16 mouse cellular contexts compared by ENCODE assay signal in the genomic region with DNA sequence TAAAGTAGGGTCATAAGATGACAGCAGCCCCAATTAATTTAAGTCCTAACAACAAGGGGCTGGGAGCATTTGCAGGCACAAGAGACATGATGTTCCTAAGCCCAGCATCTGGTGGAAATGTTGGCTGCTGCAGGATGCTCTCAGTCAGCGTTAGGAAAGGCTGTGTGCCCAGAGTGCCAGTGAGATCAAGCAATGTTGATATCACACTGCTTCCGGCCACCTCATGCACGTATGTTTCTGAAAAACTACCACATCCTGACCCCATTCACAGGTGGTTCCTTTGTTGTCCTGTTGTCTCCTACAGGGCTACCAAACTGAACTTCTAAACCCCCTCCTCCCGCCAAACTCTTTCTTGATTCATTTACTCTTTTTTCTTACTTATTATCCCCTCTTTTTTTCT. TPM values are rescaled to one million over a fixed set of nuclear protein-coding genes. Genes with fewer than 3 reads are reported as not detected.
DNase-seq lines count a peak whose midpoint lies in the region; ATAC-seq lines count a peak whose summit lies in the region.
"Had no signal": no experiment of that assay in that cellular context is flagged by ENCODE, and none has a peak within 500 bp of the region (broad histone marks: within the 10 kb centered on the region; RNA-seq: fewer than 3 reads in every experiment).

No protein-coding gene starts in this region.

- no peaks in the 10 kb centered on the region for H3K27me3 ChIP-seq in heart, embryonic 16.5 days (ENCODE audit: control insufficient read depth, insufficient read depth, low read length)
- H3K27me3 ChIP-seq in forebrain, embryonic 15.5 days = no peaks in the 10 kb centered on the region
- H3K27me3 ChIP-seq: CH12.LX; embryonic facial prominence, embryonic 13.5 days; forebrain, embryonic 13.5 days; lung, embryonic 15.5 days had no signal

- WGBS in heart, embryonic 16.5 days = 54% methylated on average over 4 of the region's 4 CpGs
- WGBS in forebrain, embryonic 15.5 days = 60% methylated on average over 4 of the region's 4 CpGs

- H3K4me3 ChIP-seq in heart, embryonic 16.5 days (ENCODE audit: low read length) = no peak overlapping the region
- H3K4me3 ChIP-seq in forebrain, embryonic 15.5 days = no peak overlapping the region
- H3K4me3 ChIP-seq: embryonic facial prominence, embryonic 13.5 days; forebrain, embryonic 13.5 days; lung, embryonic 15.5 days had no signal

- ATAC-seq in heart, embryonic 16.5 days (replicated peaks; ENCODE audit: extremely low read depth, insufficient read depth, low FRiP score) = peak; percentile 72
- ATAC-seq in common myeloid progenitor, adult 5-6 weeks (replicated peaks; ENCODE audit: low read depth, poor library complexity, severe bottlenecking) = peak; percentile 88
- peak; percentile 79; the same call in 1 of the 2 replicates for ATAC-seq in neutrophil, adult 5-6 weeks (ENCODE audit: extremely low read depth, insufficient number of reproducible peaks, low FRiP score, poor library complexity, severe bottlenecking)
- ATAC-seq in forebrain, embryonic 15.5 days (replicated peaks) = no peak
- ATAC-seq: forebrain, embryonic 13.5 days had no signal

- peaks cover 5% of the 10 kb centered on the region; the same call in 1 of the 2 replicates for H3K4me1 ChIP-seq in heart, embryonic 16.5 days (ENCODE audit: control insufficient read depth, insufficient read depth, low read length)
- no peaks in the 10 kb centered on the region for H3K4me1 ChIP-seq in forebrain, embryonic 15.5 days
- H3K4me1 ChIP-seq: embryonic facial prominence, embryonic 13.5 days; forebrain, embryonic 13.5 days had no signal

- no peaks in the 10 kb centered on the region for H3K36me3 ChIP-seq in heart, embryonic 16.5 days (ENCODE audit: control insufficient read depth, insufficient read depth)
- H3K36me3 ChIP-seq in forebrain, embryonic 15.5 days = no peaks in the 10 kb centered on the region
- H3K36me3 ChIP-seq: embryonic facial prominence, embryonic 13.5 days; lung, embryonic 15.5 days had no signal

- no peak for DNase-seq in heart, adult 8-10 months (ENCODE audit: low spot score)
- peak; percentile 9 to 12 for DNase-seq in B cell, adult 2 months
- DNase-seq in left cerebral cortex, adult 18-20 months (ENCODE audit: low spot score in 2 of 2) = no peak
- DNase-seq in left cerebral cortex, adult 9 months (ENCODE audit: low spot score in 2 of 2) = no peak
- DNase-seq: cerebellum, postnatal 25 days; kidney, postnatal 4 days; liver; right cerebral cortex, postnatal 14 days had no signal

- H3K9ac ChIP-seq in heart, embryonic 16.5 days (ENCODE audit: low read length) = no peak overlapping the region
- H3K9ac ChIP-seq in forebrain, embryonic 15.5 days (replicated peaks) = no peak overlapping the region
- H3K9ac ChIP-seq: embryonic facial prominence, embryonic 13.5 days; forebrain, embryonic 13.5 days; lung, embryonic 15.5 days had no signal

- no peaks in the 10 kb centered on the region for H3K9me3 ChIP-seq in heart, embryonic 16.5 days (replicated peaks; ENCODE audit: control insufficient read depth, low read length)
- no peaks in the 10 kb centered on the region for H3K9me3 ChIP-seq in forebrain, embryonic 15.5 days
- H3K9me3 ChIP-seq: embryonic facial prominence, embryonic 13.5 days; forebrain, embryonic 13.5 days; lung, embryonic 15.5 days had no signal

- H3K4me2 ChIP-seq in heart, embryonic 16.5 days (ENCODE audit: low read depth, low read length) = no peak overlapping the region
- no peak overlapping the region for H3K4me2 ChIP-seq in forebrain, embryonic 15.5 days (replicated peaks)
- H3K4me2 ChIP-seq: embryonic facial prominence, embryonic 13.5 days; forebrain, embryonic 13.5 days; lung, embryonic 15.5 days had no signal

- H3K27ac ChIP-seq in heart, embryonic 16.5 days (ENCODE audit: low read length) = peak overlapping the region; percentile 1; the same call in 1 of the 2 replicates
- H3K27ac ChIP-seq in forebrain, embryonic 15.5 days (replicated peaks) = no peak overlapping the region
- H3K27ac ChIP-seq: embryonic facial prominence, embryonic 13.5 days; forebrain, embryonic 13.5 days; lung, embryonic 15.5 days had no signal

RNA-seq across cellular contexts. Expression of a gene that starts 25.7 kb away (rescaled TPM):
- 3.2 TPM in 2 replicates for polyA plus RNA-seq in heart, embryonic 16.5 days (2015; fragmentation: Nextera tagmentation; extraction: Ambion mirVana)
- 1 to 10 TPM; 6.1 to 9.4 (median 7.7) TPM for total RNA-seq in heart, adult 8-10 months (2022)
- total RNA-seq in common myeloid progenitor, adult 5-6 weeks (2017) = 22.9 and 25.0 TPM in 2 replicates
- 445 and 463 TPM in 2 replicates for total RNA-seq in neutrophil, adult 5-6 weeks (2017)
- 10 to 100 TPM; 51.1 to 58.6 TPM for total RNA-seq in left cerebral cortex, adult 18-20 months (2021)
- 4.1 and 4.8 TPM in 2 replicates for polyA plus RNA-seq in forebrain, embryonic 15.5 days (2015; fragmentation: Nextera tagmentation; extraction: Ambion mirVana)

Comparison
In these comparisons a context has a peak if more than half of its experiments do, and no peak if none do; other contexts are left out.
1. DNase-seq: peak in B cell, adult 2 months (2 of 2); none in heart, adult 8-10 months (single experiment), left cerebral cortex, adult 18-20 months (0 of 2) and left cerebral cortex, adult 9 months (0 of 2).